Comparison of ENCODE assay signal across 21 mouse cellular contexts in the genomic region with DNA sequence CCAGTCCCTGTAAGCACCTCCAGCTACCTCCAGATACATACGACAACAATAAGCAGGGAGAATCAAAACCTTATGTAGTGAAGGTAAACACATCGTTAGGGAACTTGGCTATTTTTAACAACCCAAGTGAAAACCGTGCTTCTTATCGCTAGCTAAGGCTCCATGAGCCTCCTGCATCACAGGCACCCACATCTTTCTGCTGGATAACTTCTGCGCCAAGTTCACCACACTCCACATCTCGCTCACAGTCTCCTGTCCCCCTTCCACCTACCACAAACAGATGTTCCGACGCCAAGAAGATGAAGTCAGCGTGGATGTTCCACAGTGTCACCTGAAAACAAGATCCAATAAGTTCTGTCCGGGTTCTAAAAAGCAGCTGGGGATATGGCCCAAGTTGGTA. TPM values are rescaled to one million over a fixed set of nuclear protein-coding genes. Genes with fewer than 3 reads are reported as not detected.
A peak's percentile ranks its signal among the peaks of the same experiment; 100 is the strongest.
DNase-seq lines count a peak whose midpoint lies in the region; ATAC-seq lines count a peak whose summit lies in the region.
"Had no signal": no experiment of that assay in that cellular context is flagged by ENCODE, and none has a peak within 500 bp of the region (broad histone marks: within the 10 kb centered on the region; RNA-seq: fewer than 3 reads in every experiment).

No protein-coding gene starts in this region.

- peak; percentile 79 for ATAC-seq in frontal cortex, adult (ENCODE audit: low TSS enrichment)
- ATAC-seq in heart, embryonic 11.5 days (replicated peaks; ENCODE audit: insufficient number of reproducible peaks, low FRiP score, low TSS enrichment), result no peak
- ATAC-seq in heart, embryonic 15.5 days (replicated peaks; ENCODE audit: insufficient number of reproducible peaks, insufficient read depth, low FRiP score, low read depth), result no peak
- ATAC-seq: CD4-positive, CD25-positive, alpha-beta regulatory T cell, adult 4 months; forebrain, embryonic 15.5 days; intestine, postnatal 0 days had no signal

- 73% methylated on average over 10 of the region's 10 CpGs for WGBS in heart, embryonic 11.5 days (ENCODE audit: insufficient replicate concordance)
- 61% methylated on average over 10 of the region's 10 CpGs for WGBS in heart, embryonic 15.5 days

- no peaks in the 10 kb centered on the region for H3K9me3 ChIP-seq in heart, embryonic 11.5 days (replicated peaks; ENCODE audit: control insufficient read depth, low read length)
- no peaks in the 10 kb centered on the region for H3K9me3 ChIP-seq in heart, embryonic 15.5 days (replicated peaks)
- H3K9me3 ChIP-seq: embryonic facial prominence, embryonic 12.5 days; forebrain, embryonic 15.5 days; G1E; hindbrain, embryonic 15.5 days had no signal

- no peaks in the 10 kb centered on the region for H3K27me3 ChIP-seq in heart, embryonic 11.5 days (ENCODE audit: control insufficient read depth, insufficient read depth, low read length)
- H3K27me3 ChIP-seq in heart, embryonic 15.5 days, result no peaks in the 10 kb centered on the region
- H3K27me3 ChIP-seq: embryonic facial prominence, embryonic 12.5 days; forebrain, embryonic 15.5 days; hindbrain, embryonic 15.5 days had no signal

- no peak overlapping the region for H3K4me2 ChIP-seq in heart, embryonic 11.5 days
- no peak overlapping the region for H3K4me2 ChIP-seq in heart, embryonic 15.5 days
- H3K4me2 ChIP-seq: embryonic facial prominence, embryonic 12.5 days; forebrain, embryonic 15.5 days; hindbrain, embryonic 15.5 days had no signal

- peaks cover 20% of the 10 kb centered on the region for H3K4me1 ChIP-seq in heart, embryonic 11.5 days (ENCODE audit: control insufficient read depth, insufficient read depth, low read length)
- H3K4me1 ChIP-seq in heart, embryonic 15.5 days (replicated peaks), result peaks cover 33% of the 10 kb centered on the region
- H3K4me1 ChIP-seq: embryonic facial prominence, embryonic 12.5 days had no signal

- H3K9ac ChIP-seq in heart, embryonic 11.5 days (ENCODE audit: low read depth, low read length), result no peak overlapping the region
- H3K9ac ChIP-seq in heart, embryonic 15.5 days, result no peak overlapping the region
- H3K9ac ChIP-seq: embryonic facial prominence, embryonic 12.5 days; forebrain, embryonic 15.5 days; hindbrain, embryonic 15.5 days had no signal

- H3K4me3 ChIP-seq in heart, embryonic 11.5 days (ENCODE audit: low read depth, low read length), result no peak overlapping the region
- no peak overlapping the region for H3K4me3 ChIP-seq in heart, embryonic 15.5 days
- H3K4me3 ChIP-seq: embryonic facial prominence, embryonic 12.5 days; forebrain, embryonic 15.5 days; hindbrain, embryonic 15.5 days had no signal

- 0 out of 2 replicates have a peak overlapping the region, but pooled peaks have one; percentile 10 for H3K27ac ChIP-seq in heart, embryonic 11.5 days (ENCODE audit: low read depth, low read length)
- H3K27ac ChIP-seq in heart, embryonic 15.5 days, result peak overlapping the region; percentile 42
- H3K27ac ChIP-seq: embryonic facial prominence, embryonic 12.5 days; forebrain, embryonic 15.5 days; hindbrain, embryonic 15.5 days had no signal

- no peak for DNase-seq in frontal cortex, postnatal 25 days (ENCODE audit: low spot score in 2 of 2)
- DNase-seq in heart, postnatal 4 days, result no peak
- DNase-seq in heart, adult 8-10 months (ENCODE audit: low spot score), result no peak
- no peak for DNase-seq in urinary bladder, adult 18-20 months (ENCODE audit: low spot score in 2 of 2)
- DNase-seq: adrenal gland, adult 8-10 months; adrenal gland, postnatal 36 days; B cell, adult 2 months; cerebellum, adult 11 months; cerebellum, adult 8-10 months; cerebellum, postnatal 14 days; gastrocnemius, postnatal 36 days; kidney, adult 8-10 months had no signal

- H3K36me3 ChIP-seq in heart, embryonic 11.5 days (ENCODE audit: control insufficient read depth, insufficient read depth, low read length), result 0 out of 2 replicates have a peak, but pooled peaks cover 3% of the 10 kb centered on the region
- no peaks in the 10 kb centered on the region for H3K36me3 ChIP-seq in heart, embryonic 15.5 days
- H3K36me3 ChIP-seq: embryonic facial prominence, embryonic 12.5 days; forebrain, embryonic 15.5 days; G1E; hindbrain, embryonic 15.5 days had no signal

RNA-seq across cellular contexts. Expression of gene Cap2, which starts 49.0 kb away (rescaled TPM):
- polyA plus RNA-seq in heart, embryonic 11.5 days (2014; fragmentation: Nextera tagmentation; extraction: Ambion mirVana), result 122 and 141 TPM in 2 replicates
- total RNA-seq in heart, postnatal 4 days (2021), result 100 to 1,000 TPM; 182 to 185 TPM
- 139 and 172 TPM in 2 replicates for polyA plus RNA-seq in heart, embryonic 15.5 days (2015; fragmentation: Nextera tagmentation; extraction: Ambion mirVana)
- 100 to 1,000 TPM; 137 to 160 (median 155) TPM for total RNA-seq in heart, adult 8-10 months (2022)
- polyA plus RNA-seq: G1E had no signal
